Mouse (Mus musculus) spleen, adult 2 months (tissue): ENCODE measurements around the gene Tmem79. TPM values are rescaled to one million over a fixed set of nuclear protein-coding genes. Genes with fewer than 3 reads are reported as not detected.

Source experiments
- DNase-seq, 2 experiments: peaks; one replicate each; pipeline versions ENCODE4 v3.0.0 to v3.0.0-alpha.2; 2012 to 2021; ENCODE audit warnings: low spot score in 2 of 2, low read depth in 1 of 2
- H3K27ac ChIP-seq: fragments of 200-500 bp; 2 replicates; pipeline ENCODE4 v1.5.1; 2012; ENCODE audit warnings: low read length, inconsistent platforms; ENCODE audit not compliant: insufficient read depth
- H3K27me3 ChIP-seq: fragments of 200-500 bp; 2 replicates; pipeline ENCODE4 v1.6.1; 2012; ENCODE audit warnings: mild to moderate bottlenecking, moderate library complexity, low read length, inconsistent platforms; ENCODE audit not compliant: control insufficient read depth, insufficient read depth
- H3K36me3 ChIP-seq: fragments of 200-500 bp; 2 replicates; pipeline ENCODE4 v1.6.1; 2012; ENCODE audit warnings: mild to moderate bottlenecking, low read length, inconsistent platforms; ENCODE audit not compliant: control insufficient read depth, insufficient read depth
- H3K4me1 ChIP-seq: fragments of 200-500 bp; 2 replicates; pipeline ENCODE4 v1.6.1; 2011; ENCODE audit warnings: inconsistent platforms; ENCODE audit not compliant: control insufficient read depth, insufficient read depth, insufficient read length
- H3K4me3 ChIP-seq: fragments of 200-500 bp; 2 replicates; pipeline ENCODE4 v1.5.1; 2011; ENCODE audit warnings: mild to moderate bottlenecking, inconsistent platforms; ENCODE audit not compliant: insufficient read depth, insufficient read length; ENCODE audit errors: extremely low read depth
- CTCF ChIP-seq: fragments of 200-500 bp; IDR thresholded peaks from 2 replicates; pipeline ENCODE4 v1.5.1; 2011; ENCODE audit warnings: mild to moderate bottlenecking, inconsistent platforms; ENCODE audit not compliant: insufficient read depth, insufficient read length, insufficient replicate concordance; ENCODE audit errors: extremely low read depth
- POLR2A ChIP-seq: fragments of 200-500 bp; IDR thresholded peaks from 2 replicates; pipeline ENCODE4 v1.6.1; 2011; ENCODE audit warnings: low read depth, low read length, inconsistent platforms
- WGBS: fragments of 180-500 bp; shearing (Covaris S2); methylation state at CpG from one replicate; pipeline ENCODE4 v1.1.7; 2018; 5-methylcytosine and 5-hydroxymethylcytosine counted together
- polyA plus RNA-seq: library from polyadenylated mRNA; depleted of rRNA; stranded (reverse); fragments of >200 nt; gene quantifications from 2 replicates; pipeline ENCODE4 v1.2.3, GENCODE M21; 2012

The Tmem79 gene
- polyA plus RNA-seq, 1 experiment, result 1.1 TPM

- H3K4me1 ChIP-seq, result no peaks in the 10 kb centered on the region
- WGBS, result 82% methylated on average over 3 of the region's 3 CpGs
- DNase-seq, result no peak
- H3K27me3 ChIP-seq, result no peaks in the 10 kb centered on the region
- peaks cover 55% of the 10 kb centered on the region for H3K36me3 ChIP-seq
- no peak overlapping the region for H3K27ac ChIP-seq
- H3K4me3 ChIP-seq, result no peak overlapping the region
- no peak for TF ChIP-seq POLR2A
- TF ChIP-seq CTCF, result no peak
Measured at GRCm38 (mm10) chr3:88359989-88360388, 24.0 kb upstream of the Tmem79 start.

DNA sequence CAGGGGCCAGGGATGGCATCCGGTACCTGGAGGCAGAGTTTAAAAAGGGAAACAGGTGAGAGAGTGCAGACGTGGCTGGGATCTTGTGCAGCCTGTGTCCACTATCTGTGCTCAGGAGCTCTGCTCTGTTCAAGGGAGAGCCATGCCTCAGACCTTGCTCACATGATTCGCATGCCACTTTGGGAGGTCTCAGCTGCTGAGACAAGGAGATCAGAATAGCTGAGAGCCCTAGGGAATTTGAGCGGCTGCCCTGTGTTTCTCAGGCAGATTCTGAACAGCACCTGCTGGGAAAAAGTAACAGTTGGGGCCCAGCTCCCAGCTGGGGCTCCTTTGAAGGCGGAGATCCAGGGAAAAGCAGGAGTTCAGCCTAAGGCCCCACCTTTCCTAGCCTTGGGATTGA, 23.6 kb upstream of the Tmem79 start:
- H3K4me3 ChIP-seq, result no peak overlapping the region
- 65% methylated on average over 5 of the region's 5 CpGs for WGBS
- no peak for TF ChIP-seq CTCF
- TF ChIP-seq POLR2A, result no peak
- H3K27me3 ChIP-seq, result no peaks in the 10 kb centered on the region
- H3K4me1 ChIP-seq, result no peaks in the 10 kb centered on the region
- no peak for DNase-seq
- H3K27ac ChIP-seq, result no peak overlapping the region
- peaks cover 58% of the 10 kb centered on the region for H3K36me3 ChIP-seq

DNA sequence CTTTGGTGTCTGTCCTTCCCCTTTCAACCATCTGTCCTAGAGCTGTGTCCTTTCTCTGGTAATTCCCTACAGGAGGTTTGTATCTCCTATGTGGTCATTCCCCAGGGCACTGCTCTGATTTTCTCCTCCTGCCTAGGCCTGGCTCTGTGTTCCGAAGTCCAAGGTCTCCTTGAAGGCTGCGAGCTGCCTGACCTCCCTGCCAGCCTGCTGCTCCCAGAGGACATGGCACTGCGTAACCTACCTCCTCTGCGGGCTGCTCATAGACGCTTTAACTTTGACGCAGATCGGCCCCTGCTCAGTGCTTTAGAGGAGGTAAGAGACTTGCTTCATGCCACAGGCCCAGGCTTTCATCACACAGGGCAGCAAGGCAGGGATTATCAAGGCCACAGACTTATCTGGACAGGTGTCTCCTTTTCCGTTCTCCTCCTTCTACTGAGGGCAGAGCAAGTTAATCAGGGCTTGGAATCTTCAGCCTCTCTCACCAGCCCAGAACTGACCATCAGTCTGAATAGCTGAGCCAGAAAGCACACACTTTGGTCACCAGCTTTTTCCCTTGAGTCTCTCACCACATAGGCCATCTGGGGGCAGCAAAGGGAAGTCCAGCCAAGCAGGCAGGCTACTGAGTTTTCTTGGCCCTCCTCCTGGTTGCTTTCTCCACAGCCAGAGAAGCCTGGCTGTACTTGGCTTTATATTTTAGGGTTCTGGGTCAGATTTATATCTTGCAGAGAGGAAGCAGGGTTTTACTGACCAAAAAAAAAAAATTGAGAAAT, 18.6 kb upstream of the Tmem79 start:
- no peak overlapping the region for H3K27ac ChIP-seq
- H3K4me3 ChIP-seq, result no peak overlapping the region
- no peaks in the 10 kb centered on the region for H3K27me3 ChIP-seq
- no peaks in the 10 kb centered on the region for H3K4me1 ChIP-seq
- peaks cover 72% of the 10 kb centered on the region for H3K36me3 ChIP-seq
- no peak for DNase-seq
- WGBS, result 99% methylated on average over 8 of the region's 8 CpGs
- no peak for TF ChIP-seq CTCF
- TF ChIP-seq POLR2A, result no peak

DNA sequence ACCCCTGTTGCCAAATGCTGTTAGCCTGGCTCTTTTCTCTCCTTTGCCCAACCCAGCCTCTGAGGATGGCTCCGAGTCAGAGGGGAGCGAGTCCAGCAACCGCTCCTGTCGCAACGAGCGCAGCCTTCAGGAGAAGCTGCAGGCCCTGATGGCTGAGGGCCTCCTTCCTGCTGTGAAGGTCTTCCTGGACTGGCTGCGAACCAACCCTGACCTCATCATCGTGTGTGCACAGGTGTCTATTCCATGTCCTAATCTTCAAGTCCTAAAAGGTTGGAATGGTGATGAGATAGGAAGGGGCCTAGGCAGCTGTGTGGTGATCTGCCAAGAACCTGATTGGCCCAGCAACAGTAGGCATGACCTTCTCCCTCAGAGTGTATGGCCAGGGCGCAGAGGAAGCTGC, 17.0 kb upstream of the Tmem79 start:
- peaks cover 77% of the 10 kb centered on the region for H3K36me3 ChIP-seq
- TF ChIP-seq CTCF (no peak), POLR2A (no peak)
- WGBS, result 90% methylated on average over 9 of the region's 9 CpGs
- no peaks in the 10 kb centered on the region for H3K4me1 ChIP-seq
- no peak overlapping the region for H3K4me3 ChIP-seq
- DNase-seq, result no peak
- H3K27ac ChIP-seq, result no peak overlapping the region
- no peaks in the 10 kb centered on the region for H3K27me3 ChIP-seq

DNA sequence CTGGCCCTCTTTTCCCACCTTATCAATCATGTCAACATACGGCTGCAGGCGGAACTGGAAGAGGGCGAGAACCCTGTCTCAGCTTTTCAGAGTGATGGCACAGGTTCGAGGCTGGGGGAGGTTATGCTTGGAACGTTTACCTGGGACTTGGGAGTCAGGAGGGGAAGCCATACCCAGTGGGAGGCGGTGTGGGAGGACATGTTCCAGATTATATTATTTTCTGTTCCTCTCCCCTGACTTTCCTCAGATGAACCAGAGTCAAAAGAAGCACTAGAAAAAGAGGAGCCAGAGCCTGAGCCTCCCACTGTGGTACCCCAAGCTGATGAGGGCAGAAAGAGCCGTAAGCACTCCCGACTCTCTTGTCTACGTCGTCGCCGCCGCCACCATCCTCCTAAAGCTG, 14.8 kb upstream of the Tmem79 start:
- WGBS, result 95% methylated on average over 13 of the region's 13 CpGs
- Histone ChIP-seq H3K27ac (no peak overlapping the region), H3K27me3 (no peaks in the 10 kb centered on the region), H3K4me3 (no peak overlapping the region), H3K4me1 (no peaks in the 10 kb centered on the region), H3K36me3 (peaks cover 77% of the 10 kb centered on the region)
- TF ChIP-seq POLR2A (no peak), CTCF (no peak)
- no peak for DNase-seq

- Histone ChIP-seq H3K4me1 (peaks cover 6% of the 10 kb centered on the region; the same call in 1 of the 2 replicates), H3K27ac (no peak overlapping the region), H3K36me3 (peaks cover 16% of the 10 kb centered on the region), H3K27me3 (no peaks in the 10 kb centered on the region), H3K4me3 (no peak overlapping the region)
- 92% methylated on average over 3 of the region's 3 CpGs for WGBS
- DNase-seq, result no peak
- TF ChIP-seq POLR2A (no peak), CTCF (no peak)
Measured at GRCm38 (mm10) chr3:88339006-88339405, 3.1 kb upstream of the Tmem79 start.

- H3K27me3 ChIP-seq, result no peaks in the 10 kb centered on the region
- DNase-seq, result no peak
- 71% methylated on average over 7 of the region's 7 CpGs for WGBS
- H3K4me1 ChIP-seq, result peaks cover 6% of the 10 kb centered on the region; the same call in 1 of the 2 replicates
- H3K36me3 ChIP-seq, result peaks cover 10% of the 10 kb centered on the region
- H3K27ac ChIP-seq, result no peak overlapping the region
- no peak overlapping the region for H3K4me3 ChIP-seq
- no peak for TF ChIP-seq POLR2A
- no peak for TF ChIP-seq CTCF
Measured at GRCm38 (mm10) chr3:88338316-88338715, 2.4 kb upstream of the Tmem79 start.
